Mouse (Mus musculus) heart, postnatal 10 days (tissue): Measurements from ENCODE around the gene Srsf6. TPM values are rescaled to one million over a fixed set of nuclear protein-coding genes. Genes with fewer than 3 reads are reported as not detected.

Experiments
- DNase-seq, 2 experiments: peaks; one replicate each; pipeline ENCODE4 v3.0.0; 2021
- intact Hi-C: fragments of 180-260 bp; cut with DNase I; formaldehyde crosslinking; loops from one replicate; pipeline ENCODE4 v1.15.1; 2025
- total RNA-seq, 2 experiments: library from RNA; stranded (reverse); gene quantifications; 2 replicates each; pipeline ENCODE4 v1.2.3; 2021

Gene Srsf6
- total RNA-seq, 2 experiments from 2014 or later, result 115 to 127 TPM

GRCm38 (mm10) chr2:162931674-162932650, 634 bp downstream of the Srsf6 start:
- intact Hi-C loops, result loop anchor here (2.0 kb wide), 1 partner anchor 85 kb away; the partner anchor contains the start of gene Ift52
- DNase-seq, result peak; percentile 74

GRCm38 (mm10) chr2:162932706-162933105, 1.4 kb downstream of the Srsf6 start:
- DNase-seq, result no peak
- intact Hi-C loops, result no loop called here

GRCm38 (mm10) chr2:162934421-162934820, 3.1 kb downstream of the Srsf6 start:
- intact Hi-C loops, result no loop called here
- DNase-seq, result no peak

- intact Hi-C loops, result no loop called here
- DNase-seq, result no peak
Observed at GRCm38 (mm10) chr2:162935700-162936099, 4.4 kb downstream of the Srsf6 start.

- intact Hi-C loops, result no loop called here
- DNase-seq, result no peak
Observed at GRCm38 (mm10) chr2:162939562-162939961, 8.2 kb downstream of the Srsf6 start.

GRCm38 (mm10) chr2:162943148-162943846, 12.0 kb downstream of the Srsf6 start, which contains the start of gene L3mbtl1:
Gene L3mbtl1 (plus strand): TSS chr2:162943472.
- intact Hi-C loops, result no loop called here
- DNase-seq, result peak; percentile 27 to 44

GRCm38 (mm10) chr2:162943931-162944330, 12.6 kb downstream of the Srsf6 start:
- DNase-seq, result no peak

GRCm38 (mm10) chr2:162946964-162947363, 15.6 kb downstream of the Srsf6 start:
- intact Hi-C loops, result no loop called here
- no peak for DNase-seq

More at GRCm38 (mm10) chr2:162943931-162944330, 12.6 kb downstream of the Srsf6 start:
- intact Hi-C loops, result no loop called here

- DNase-seq, result no peak
- intact Hi-C loops, result no loop called here
Observed at GRCm38 (mm10) chr2:162947736-162948135, 16.4 kb downstream of the Srsf6 start.

- DNase-seq, result no peak
- intact Hi-C loops, result no loop called here
Observed at GRCm38 (mm10) chr2:162948221-162948620, 16.9 kb downstream of the Srsf6 start.

- no peak for DNase-seq
- intact Hi-C loops, result no loop called here
Observed at GRCm38 (mm10) chr2:162950776-162951175, 19.4 kb downstream of the Srsf6 start.

- DNase-seq, result no peak
- intact Hi-C loops, result no loop called here
Observed at GRCm38 (mm10) chr2:162956843-162957242, 25.5 kb downstream of the Srsf6 start.

GRCm38 (mm10) chr2:162961321-162961720, 30.0 kb downstream of the Srsf6 start:
- intact Hi-C loops, result no loop called here
- no peak for DNase-seq

GRCm38 (mm10) chr2:162966734-162967133, 35.4 kb downstream of the Srsf6 start:
- intact Hi-C loops, result no loop called here
- DNase-seq, result no peak

- peak; percentile 46 to 66 for DNase-seq
- intact Hi-C loops, result loop anchor here (2.0 kb wide), 1 partner anchor 30 kb away; no protein-coding TSS in a partner anchor
Observed at GRCm38 (mm10) chr2:162968357-162968756, 37.0 kb downstream of the Srsf6 start.

- intact Hi-C loops, result loop anchor here (2.0 kb wide), 1 partner anchor 30 kb away; no protein-coding TSS in a partner anchor
- DNase-seq, result no peak
Observed at GRCm38 (mm10) chr2:162969101-162969500, 37.8 kb downstream of the Srsf6 start.

GRCm38 (mm10) chr2:162970896-162971295, 39.6 kb downstream of the Srsf6 start:
- intact Hi-C loops, result no loop called here

GRCm38 (mm10) chr2:162972752-162973151, 41.4 kb downstream of the Srsf6 start:
- no peak for DNase-seq
- intact Hi-C loops, result no loop called here

More at GRCm38 (mm10) chr2:162970896-162971295, 39.6 kb downstream of the Srsf6 start:
- no peak for DNase-seq

- DNase-seq, result no peak
- intact Hi-C loops, result no loop called here
Observed at GRCm38 (mm10) chr2:162973206-162973605, 41.9 kb downstream of the Srsf6 start.

GRCm38 (mm10) chr2:162973637-162974036, 42.3 kb downstream of the Srsf6 start:
- DNase-seq, result no peak
- intact Hi-C loops, result no loop called here

GRCm38 (mm10) chr2:162975157-162975775, 43.9 kb downstream of the Srsf6 start:
- peak; percentile 53 to 60 for DNase-seq
- intact Hi-C loops, result no loop called here
